Mouse (Mus musculus) heart, embryonic 15.5 days (tissue): Measurements from ENCODE around the gene Arpp19. TPM values are rescaled to one million over a fixed set of nuclear protein-coding genes. Genes with fewer than 3 reads are reported as not detected.

Source experiments
- ATAC-seq: fragments of 200-750 bp; cut with Nextera tagmentation; replicated peaks from 2 replicates; pipeline ENCODE4 v1.8.0; 2017; ENCODE audit warnings: low read depth, moderate TSS enrichment; ENCODE audit not compliant: insufficient number of reproducible peaks, insufficient read depth, low FRiP score
- H3K27ac ChIP-seq: fragments of 300-500 bp; sonication (generic); 2 replicates; pipeline ENCODE4 v1.5.1; 2015; ENCODE audit warnings: mild to moderate bottlenecking, inconsistent platforms
- H3K27me3 ChIP-seq: fragments of 300-500 bp; sonication (generic); 2 replicates; pipeline ENCODE4 v1.6.1; 2015; ENCODE audit warnings: inconsistent platforms
- H3K36me3 ChIP-seq: fragments of 300-500 bp; sonication (generic); 2 replicates; pipeline ENCODE4 v1.6.1; 2015; ENCODE audit warnings: mild to moderate bottlenecking, inconsistent platforms
- H3K4me1 ChIP-seq: fragments of 300-500 bp; sonication (generic); replicated peaks from 2 replicates; pipeline ENCODE4 v1.6.1; 2015; ENCODE audit warnings: inconsistent platforms
- H3K4me2 ChIP-seq: fragments of 300-500 bp; sonication (generic); 2 replicates; pipeline ENCODE4 v1.6.1; 2015; ENCODE audit warnings: inconsistent platforms, mild to moderate bottlenecking, moderate library complexity
- H3K4me3 ChIP-seq: fragments of 300-500 bp; sonication (generic); 2 replicates; pipeline ENCODE4 v1.5.1; 2015; ENCODE audit warnings: mild to moderate bottlenecking, inconsistent platforms
- H3K9ac ChIP-seq: fragments of 300-500 bp; sonication (generic); 2 replicates; pipeline ENCODE4 v1.6.1; 2015; ENCODE audit warnings: mild to moderate bottlenecking, inconsistent platforms
- H3K9me3 ChIP-seq: fragments of 300-500 bp; sonication (generic); replicated peaks from 2 replicates; pipeline ENCODE4 v1.6.1; 2016; ENCODE audit warnings: inconsistent platforms
- WGBS: fragments of 180-500 bp; shearing (Covaris S2); methylation state at CpG from one replicate; pipeline ENCODE4 v1.1.7; 2015; ENCODE audit warnings: mixed read lengths; 5-methylcytosine and 5-hydroxymethylcytosine counted together
- polyA plus RNA-seq: library from polyadenylated mRNA; unstranded; fragments of >200 nt; fragmentation: Nextera tagmentation; extraction: Ambion mirVana; gene quantifications from 2 replicates; pipeline ENCODE4 v1.2.1, GENCODE M21; 2015

The Arpp19 gene
- polyA plus RNA-seq: 177 and 218 TPM in 2 replicates

DNA sequence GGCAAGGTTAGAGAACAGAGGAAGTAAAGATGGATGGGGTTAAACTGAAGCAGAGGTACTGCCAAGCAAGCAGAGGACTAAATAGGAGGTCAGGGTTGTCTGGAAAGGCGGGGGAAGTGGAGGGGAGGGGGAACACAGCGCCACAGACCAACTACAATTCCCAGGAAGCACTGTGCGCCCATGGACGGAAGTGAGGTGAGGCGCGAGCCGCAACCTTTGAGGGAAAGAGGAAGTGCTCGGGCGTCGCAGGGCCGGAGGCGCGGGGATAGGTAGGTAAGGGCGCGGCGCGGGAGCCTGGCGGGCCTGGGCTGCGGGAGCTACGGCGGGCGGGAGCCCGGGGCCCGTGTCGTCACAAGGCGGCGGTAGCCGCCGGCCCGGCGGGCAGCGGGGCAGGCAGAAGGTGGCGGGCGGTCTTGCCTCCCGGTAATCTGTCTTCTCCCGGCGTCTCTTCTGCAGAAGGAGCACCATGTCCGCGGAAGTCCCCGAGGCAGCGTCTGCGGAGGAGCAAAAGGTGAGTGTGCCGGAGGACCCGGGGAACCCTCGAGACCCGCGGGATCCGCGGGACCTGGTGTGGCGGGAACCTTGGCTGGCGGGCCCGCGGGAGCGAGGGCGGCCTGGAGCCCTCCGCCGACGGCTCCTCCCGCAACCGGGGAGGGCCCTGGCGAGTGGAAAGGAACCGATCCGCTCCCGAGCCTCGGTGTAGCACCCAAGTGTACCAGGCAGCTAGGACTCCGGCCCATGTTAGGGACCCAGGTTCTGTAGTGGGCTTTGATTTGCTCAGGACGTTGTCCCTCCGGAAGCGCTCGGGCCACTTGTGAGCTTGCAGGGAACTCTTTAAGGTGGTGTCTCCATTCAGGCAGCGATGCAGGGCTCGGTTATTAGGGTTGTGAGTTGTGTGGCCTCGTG, at the start of gene Arpp19:
Arpp19 (plus strand) TSS at position 164 of the 906 bp plus-strand sequence.
- Histone ChIP-seq H3K27me3 (no peaks in the 10 kb centered on the region), H3K4me3 (peak within 1 kb of the TSS; percentile 71), H3K36me3 (no peaks in the 10 kb centered on the region), H3K4me1 (peaks cover 10% of the 10 kb centered on the region), H3K27ac (peak within 1 kb of the TSS; percentile 41), H3K4me2 (peak within 1 kb of the TSS; percentile 67), H3K9ac (peak within 1 kb of the TSS; percentile 76), H3K9me3 (no peaks in the 10 kb centered on the region)
- peak; percentile 93 for ATAC-seq
- WGBS: 1% methylated on average over 69 of the region's 73 CpGs

DNA sequence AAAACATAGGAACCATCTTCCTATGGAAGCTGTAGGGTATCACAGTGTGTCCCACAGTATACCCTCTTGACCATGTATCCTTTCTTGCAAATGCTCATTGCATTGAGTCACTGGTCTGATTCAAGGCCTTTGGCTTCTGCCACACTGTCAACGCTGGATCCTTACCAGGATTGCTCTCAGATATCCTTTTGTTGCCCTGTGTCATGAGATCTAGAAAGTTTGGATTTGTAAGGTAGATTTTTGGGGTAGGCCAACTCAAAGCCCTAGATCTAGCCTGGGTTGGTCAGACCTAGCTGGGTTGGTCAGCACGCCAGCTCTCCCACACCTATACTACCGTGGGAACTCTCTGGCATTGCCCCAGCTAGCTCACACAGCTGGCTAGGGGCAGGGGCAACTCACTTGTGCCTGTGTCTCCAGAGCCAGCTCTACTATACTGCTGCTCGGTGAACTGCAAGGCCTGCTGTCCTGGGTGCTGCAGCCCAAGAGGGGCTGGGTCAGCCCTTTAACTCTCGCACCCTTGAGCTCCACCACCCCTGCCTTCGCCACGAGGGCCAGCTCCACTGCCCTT, 48.4 kb upstream of the Arpp19 start:
- 81% methylated on average over 7 of the region's 7 CpGs for WGBS
- H3K36me3 ChIP-seq: no peaks in the 10 kb centered on the region
- H3K27me3 ChIP-seq: no peaks in the 10 kb centered on the region
- H3K27ac ChIP-seq: no peak overlapping the region
- H3K9me3 ChIP-seq: no peaks in the 10 kb centered on the region
- peaks cover 15% of the 10 kb centered on the region for H3K4me1 ChIP-seq
- H3K9ac ChIP-seq: no peak overlapping the region
- H3K4me3 ChIP-seq: no peak overlapping the region
- no peak overlapping the region for H3K4me2 ChIP-seq
- ATAC-seq: no peak

DNA sequence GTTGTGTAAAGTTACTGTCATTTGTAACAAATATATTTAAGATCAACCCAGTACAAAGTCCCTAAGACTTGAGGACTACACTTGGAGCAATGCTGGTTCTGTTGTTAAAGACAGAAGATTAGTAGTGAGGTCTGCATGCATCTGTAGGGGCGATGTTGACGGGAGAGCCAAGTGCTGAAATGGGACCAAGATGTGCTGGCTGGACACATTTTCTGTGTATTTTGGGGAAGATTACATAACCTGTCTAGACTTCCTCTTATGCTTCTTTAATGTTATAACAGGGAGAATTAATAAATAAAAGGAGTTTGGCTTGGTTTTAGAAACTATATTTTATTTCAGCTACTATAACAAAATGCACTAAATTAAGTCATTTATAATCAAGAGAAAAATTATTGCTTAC, 47.4 kb upstream of the Arpp19 start:
- Histone ChIP-seq H3K9me3 (no peaks in the 10 kb centered on the region), H3K27me3 (no peaks in the 10 kb centered on the region), H3K4me3 (no peak overlapping the region), H3K4me1 (peaks cover 15% of the 10 kb centered on the region), H3K27ac (no peak overlapping the region), H3K4me2 (no peak overlapping the region), H3K9ac (no peak overlapping the region), H3K36me3 (no peaks in the 10 kb centered on the region)
- 69% methylated on average over 2 of the region's 2 CpGs for WGBS
- ATAC-seq: no peak

DNA sequence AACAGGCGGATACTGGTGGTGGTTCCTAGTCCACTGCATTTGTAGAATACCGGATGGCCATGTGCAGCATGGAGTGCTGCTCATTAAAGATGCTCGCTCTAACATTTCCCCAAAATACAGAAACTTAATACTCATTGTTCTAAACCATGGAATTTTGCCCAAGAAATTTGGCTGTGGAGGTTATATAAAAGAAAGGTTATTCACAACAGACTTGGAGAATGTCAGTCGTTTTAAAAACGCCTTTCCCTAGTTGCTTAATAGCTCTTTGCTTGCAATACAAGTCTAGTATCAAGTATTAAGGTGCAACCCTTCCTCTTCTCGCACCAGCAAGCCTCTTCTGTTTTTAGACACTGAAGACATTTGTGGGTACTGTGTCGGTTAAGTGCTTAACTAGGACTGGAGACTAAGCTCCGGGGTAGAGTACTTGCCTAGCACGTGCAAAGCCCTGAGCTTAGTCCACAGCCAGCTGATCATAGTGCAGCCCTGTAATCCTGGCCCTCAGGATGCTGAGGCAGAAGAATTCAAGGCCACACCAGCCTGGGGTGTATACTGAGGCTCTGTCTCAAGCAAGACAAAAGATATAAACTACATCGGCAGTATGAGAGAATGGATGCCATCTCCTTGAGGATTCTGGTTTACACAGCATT, 42.7 kb upstream of the Arpp19 start:
- no peak overlapping the region for H3K27ac ChIP-seq
- H3K4me3 ChIP-seq: no peak overlapping the region
- peaks cover 4% of the 10 kb centered on the region; the same call in 1 of the 2 replicates for H3K4me1 ChIP-seq
- H3K4me2 ChIP-seq: no peak overlapping the region
- H3K36me3 ChIP-seq: no peaks in the 10 kb centered on the region
- no peak overlapping the region for H3K9ac ChIP-seq
- WGBS: 83% methylated on average over 10 of the region's 10 CpGs
- ATAC-seq: no peak
- no peaks in the 10 kb centered on the region for H3K27me3 ChIP-seq
- no peaks in the 10 kb centered on the region for H3K9me3 ChIP-seq

DNA sequence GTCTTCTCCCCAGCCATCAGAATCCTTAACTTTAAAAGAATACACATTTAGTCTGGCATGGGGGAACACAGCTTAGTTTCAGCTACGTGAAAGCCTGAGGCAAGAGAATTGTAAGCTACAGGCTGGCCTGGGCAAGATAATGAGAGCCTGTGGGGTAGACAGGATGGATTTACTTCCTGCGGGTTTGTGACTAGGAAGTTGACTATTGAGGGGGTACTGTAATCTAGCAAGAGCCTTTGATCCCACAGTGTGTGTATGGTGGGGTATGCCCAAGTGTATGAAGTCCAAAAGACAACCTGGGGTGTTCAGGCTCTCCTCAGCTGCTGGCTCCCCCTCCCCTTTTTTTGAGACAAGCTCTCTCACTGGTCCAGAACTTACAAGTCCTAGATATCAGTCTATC, 41.1 kb upstream of the Arpp19 start:
- no peak overlapping the region for H3K9ac ChIP-seq
- H3K36me3 ChIP-seq: no peaks in the 10 kb centered on the region
- no peaks in the 10 kb centered on the region for H3K9me3 ChIP-seq
- H3K27ac ChIP-seq: no peak overlapping the region
- H3K4me2 ChIP-seq: no peak overlapping the region
- H3K27me3 ChIP-seq: no peaks in the 10 kb centered on the region
- H3K4me3 ChIP-seq: no peak overlapping the region
- H3K4me1 ChIP-seq: peaks cover 5% of the 10 kb centered on the region
- 56% methylated on average over 2 of the region's 2 CpGs for WGBS
- ATAC-seq: no peak

DNA sequence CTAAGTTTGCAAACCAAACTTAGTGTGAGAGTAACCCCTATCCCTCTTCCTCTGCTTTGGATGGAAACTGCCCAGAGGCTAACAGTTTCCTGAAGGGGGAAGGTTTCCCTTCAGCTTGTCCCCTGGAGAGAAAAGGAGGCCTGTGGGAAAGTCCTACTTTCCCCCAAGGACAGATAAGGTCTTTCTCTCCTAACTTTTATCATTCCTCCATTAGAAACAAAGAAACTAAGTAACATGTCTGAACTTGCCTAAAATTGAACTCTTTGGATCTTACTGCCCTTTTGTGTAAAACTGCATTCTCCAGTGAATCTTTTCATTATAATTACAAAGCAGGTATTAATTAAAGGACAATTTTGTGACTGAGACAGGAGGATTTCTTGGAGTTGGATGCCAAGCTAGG, 39.4 kb upstream of the Arpp19 start:
- ATAC-seq: no peak
- no peaks in the 10 kb centered on the region for H3K9me3 ChIP-seq
- H3K4me1 ChIP-seq: peaks cover 14% of the 10 kb centered on the region
- no peak overlapping the region for H3K9ac ChIP-seq
- H3K36me3 ChIP-seq: no peaks in the 10 kb centered on the region
- no peak overlapping the region for H3K4me3 ChIP-seq
- H3K4me2 ChIP-seq: no peak overlapping the region
- H3K27ac ChIP-seq: no peak overlapping the region
- H3K27me3 ChIP-seq: no peaks in the 10 kb centered on the region

DNA sequence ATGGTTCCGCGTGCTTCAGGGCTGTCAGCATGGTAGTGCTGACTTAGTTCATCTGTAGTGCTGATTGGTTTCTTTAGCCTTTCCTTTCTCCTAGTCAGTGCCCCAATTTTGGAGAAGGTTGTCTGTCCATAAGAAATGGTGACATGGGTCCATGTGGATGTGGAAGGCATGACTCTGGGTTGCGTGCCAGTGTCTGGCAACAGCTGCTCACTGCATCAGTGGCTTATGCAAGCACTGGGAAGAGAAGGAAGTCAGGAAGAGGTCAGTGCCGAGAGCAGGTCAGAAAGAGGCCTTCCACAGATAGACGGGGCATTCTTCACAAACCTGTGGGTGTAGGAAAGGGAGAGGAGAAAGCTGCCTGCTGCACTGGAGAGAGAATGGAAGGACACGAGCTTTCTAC, 36.4 kb upstream of the Arpp19 start:
- WGBS: 65% methylated on average over 6 of the region's 6 CpGs
- Histone ChIP-seq H3K9ac (no peak overlapping the region), H3K4me3 (no peak overlapping the region), H3K36me3 (0 out of 2 replicates have a peak, but pooled peaks cover 4% of the 10 kb centered on the region), H3K9me3 (no peaks in the 10 kb centered on the region), H3K4me2 (no peak overlapping the region), H3K4me1 (peaks cover 14% of the 10 kb centered on the region), H3K27me3 (no peaks in the 10 kb centered on the region), H3K27ac (peak overlapping the region; percentile 72)
- ATAC-seq: no peak

DNA sequence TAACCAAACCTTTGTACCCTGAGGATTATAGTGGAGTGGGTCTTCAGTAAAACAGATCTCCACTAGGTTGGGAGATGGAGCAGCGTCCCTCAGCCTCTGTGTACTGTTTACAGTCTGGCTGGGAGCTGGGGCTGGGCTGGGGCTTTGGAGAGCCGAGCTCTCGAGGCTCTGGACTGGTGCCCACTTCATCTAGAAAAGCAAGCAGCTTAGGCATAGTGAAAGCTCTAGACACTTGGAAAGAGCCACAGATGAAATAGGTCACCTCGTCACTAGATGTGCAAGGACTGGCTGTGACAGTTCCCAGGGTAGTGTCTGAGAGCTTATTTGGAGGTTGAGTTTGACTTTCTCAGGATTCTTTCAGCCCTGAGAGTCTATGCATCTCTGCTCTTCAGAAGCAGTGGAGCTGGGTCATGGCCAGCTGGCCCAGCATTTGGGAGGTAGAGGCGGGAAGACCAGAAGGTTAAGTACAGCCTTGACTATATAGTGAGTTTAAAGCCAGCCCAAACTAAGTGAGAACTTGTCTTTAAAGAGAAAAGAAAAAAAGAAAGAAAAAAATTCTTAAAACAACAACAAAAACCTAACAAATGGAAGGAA, 35.7 kb upstream of the Arpp19 start:
- Histone ChIP-seq H3K9me3 (no peaks in the 10 kb centered on the region), H3K4me1 (peaks cover 14% of the 10 kb centered on the region), H3K4me3 (no peak overlapping the region), H3K9ac (no peak overlapping the region), H3K36me3 (peaks cover 6% of the 10 kb centered on the region; the same call in 1 of the 2 replicates), H3K27ac (peak overlapping the region; percentile 72), H3K4me2 (peak overlapping the region; percentile 30), H3K27me3 (no peaks in the 10 kb centered on the region)
- peak; percentile 77 for ATAC-seq
- WGBS: 25% methylated on average over 5 of the region's 5 CpGs

DNA sequence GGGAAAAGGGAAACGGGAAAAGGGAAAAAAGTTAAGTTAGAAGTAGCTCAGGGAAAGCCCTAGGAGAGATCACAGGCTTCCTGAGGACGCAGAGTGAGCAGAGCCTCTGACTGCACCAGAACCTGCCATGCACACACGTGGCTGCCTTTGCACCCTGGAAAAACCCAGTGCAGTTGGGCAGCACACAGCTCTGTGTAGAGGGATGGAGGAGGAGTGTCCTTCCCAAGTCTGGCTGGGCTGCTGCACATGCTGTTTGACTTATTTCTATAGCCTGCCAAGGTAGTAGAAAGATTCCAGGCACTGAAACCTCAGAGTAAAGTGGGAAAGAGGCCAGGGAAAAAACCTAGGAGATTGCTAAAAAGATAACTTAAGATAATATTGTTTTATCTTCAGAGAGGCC, 35.2 kb upstream of the Arpp19 start:
- ATAC-seq: no peak
- Histone ChIP-seq H3K9me3 (no peaks in the 10 kb centered on the region), H3K4me1 (peaks cover 14% of the 10 kb centered on the region), H3K4me3 (no peak overlapping the region), H3K4me2 (no peak overlapping the region), H3K27ac (peak overlapping the region; percentile 72; the same call in 1 of the 2 replicates), H3K27me3 (no peaks in the 10 kb centered on the region), H3K36me3 (peaks cover 8% of the 10 kb centered on the region; the same call in 1 of the 2 replicates), H3K9ac (0 out of 2 replicates have a peak overlapping the region, but pooled peaks have one; percentile 25)
- WGBS: 52% methylated on average over 3 of the region's 3 CpGs

DNA sequence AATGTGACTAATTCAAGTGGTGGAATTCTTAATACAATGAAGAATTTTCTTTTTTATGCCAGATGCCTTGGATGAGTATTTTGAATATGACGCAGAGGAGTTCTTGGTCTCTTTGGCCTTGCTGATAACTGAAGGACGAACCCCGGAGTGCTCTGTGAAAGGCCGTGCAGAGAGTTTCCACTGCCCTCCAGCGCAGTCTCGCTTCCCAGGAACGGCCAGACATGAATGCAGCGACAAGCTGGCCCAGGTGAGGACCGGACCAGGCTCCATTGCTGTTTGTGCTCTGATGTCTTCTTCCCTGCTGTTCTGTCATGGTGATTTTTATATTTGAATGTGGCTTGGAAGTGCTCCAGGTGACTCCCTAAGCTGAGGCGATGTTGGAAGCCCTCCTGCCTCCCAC, 33.2 kb upstream of the Arpp19 start:
- no peak overlapping the region for H3K4me2 ChIP-seq
- H3K4me3 ChIP-seq: no peak overlapping the region
- H3K27ac ChIP-seq: no peak overlapping the region
- 69% methylated on average over 10 of the region's 10 CpGs for WGBS
- no peak overlapping the region for H3K9ac ChIP-seq
- peaks cover 9% of the 10 kb centered on the region; the same call in 1 of the 2 replicates for H3K36me3 ChIP-seq
- no peaks in the 10 kb centered on the region for H3K9me3 ChIP-seq
- peaks cover 14% of the 10 kb centered on the region for H3K4me1 ChIP-seq
- no peaks in the 10 kb centered on the region for H3K27me3 ChIP-seq
- ATAC-seq: no peak

DNA sequence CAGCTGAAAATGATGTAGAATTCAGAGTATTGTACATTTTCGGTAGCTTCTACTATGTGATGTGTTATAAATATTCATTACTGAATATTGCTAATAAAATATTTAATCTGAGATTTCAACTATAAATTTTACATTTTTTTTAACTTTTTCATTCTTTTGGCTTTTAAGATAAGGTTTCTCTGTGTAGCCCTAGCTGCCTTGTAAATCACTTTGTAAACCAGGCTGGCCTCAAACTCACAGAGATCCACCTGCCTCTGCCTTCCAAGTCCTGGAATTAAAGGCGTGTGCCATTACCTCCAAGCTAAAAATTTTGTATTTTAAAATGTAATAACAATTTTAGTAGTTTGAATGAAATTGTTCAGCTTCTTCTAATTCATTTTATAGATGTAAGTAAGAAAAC, 20.8 kb upstream of the Arpp19 start:
- Histone ChIP-seq H3K27ac (no peak overlapping the region), H3K36me3 (peaks cover 43% of the 10 kb centered on the region), H3K9me3 (no peaks in the 10 kb centered on the region), H3K27me3 (no peaks in the 10 kb centered on the region), H3K4me3 (no peak overlapping the region), H3K4me1 (no peaks in the 10 kb centered on the region), H3K4me2 (no peak overlapping the region), H3K9ac (no peak overlapping the region)
- no peak for ATAC-seq
- WGBS: 94% methylated on average over 2 of the region's 2 CpGs
